Mouse (Mus musculus) left cerebral cortex, adult 9 months (tissue): ENCODE measurements at regions not wholly inside any gene's neighbourhood (a gene's known extent, or its start where the extent isn't known, plus 50 kb on each side); places are given as distances from the start of the nearest gene placed in this dataset.
"Not testable (repeated sequence)": the region's sequence is repeated elsewhere in the genome, so short reads cannot be mapped to it uniquely, and the experiment has no call there.

ENCODE experiments used
- DNase-seq, 2 experiments: peaks; one replicate each; pipeline ENCODE4 v3.0.0; 2022; ENCODE audit warnings: low spot score in 2 of 2

DNA sequence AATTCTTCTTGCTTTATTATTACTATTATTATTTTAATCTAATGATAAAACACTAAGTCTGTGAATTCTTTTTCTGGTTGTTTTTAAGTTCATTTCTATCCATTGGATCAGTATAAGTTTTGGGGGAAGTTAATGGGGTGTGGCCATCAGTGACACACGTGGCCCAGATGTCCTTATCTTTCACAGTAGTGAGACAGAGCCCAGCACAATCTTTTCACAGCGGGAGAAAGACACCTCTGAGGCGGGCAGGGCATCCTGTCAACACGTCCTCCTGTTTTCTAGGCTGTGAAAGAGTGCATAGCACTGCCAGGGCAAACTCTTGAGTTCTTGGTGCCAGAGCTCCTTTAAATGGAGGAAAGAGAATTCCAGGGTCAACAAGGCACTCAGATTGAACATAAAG is 162.1 kb downstream of the Ifng start:
- DNase-seq: no peak

GRCm38 (mm10) chr10:118603857-118604414 is 163.1 kb downstream of the Ifng start:
- DNase-seq: no peak

DNA sequence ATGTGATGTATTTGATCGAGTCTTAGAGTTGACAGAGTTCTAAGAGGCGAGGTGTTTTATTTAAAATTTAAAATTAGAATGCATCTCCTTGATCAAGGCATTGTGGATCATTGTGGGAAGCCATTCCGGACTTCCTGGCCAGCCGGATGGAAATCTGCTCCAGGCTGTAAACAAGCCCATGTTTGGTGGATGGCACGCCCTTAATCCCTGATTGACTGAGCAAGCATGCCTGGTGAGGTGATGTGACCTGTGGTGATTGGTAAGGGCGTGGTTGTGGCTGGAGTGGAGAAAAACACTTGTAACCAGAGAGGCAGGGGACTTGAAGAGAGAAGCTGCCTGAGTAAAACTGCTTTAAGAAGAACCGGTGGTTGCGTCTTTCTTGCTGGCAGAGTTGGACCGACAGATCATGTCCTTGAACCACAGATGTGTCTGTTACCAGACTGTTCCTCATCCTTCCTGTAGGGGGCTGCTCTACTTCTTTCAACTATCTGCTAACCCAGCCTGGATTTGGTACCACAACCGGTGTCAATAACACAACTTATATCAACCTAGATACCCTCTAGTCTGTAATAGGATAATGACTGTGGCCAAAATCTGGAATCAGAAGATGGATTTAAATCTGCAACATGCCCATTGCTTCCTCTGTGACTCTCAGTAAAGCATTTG is 164.4 kb downstream of the Ifng start:
- no peak for DNase-seq

DNA sequence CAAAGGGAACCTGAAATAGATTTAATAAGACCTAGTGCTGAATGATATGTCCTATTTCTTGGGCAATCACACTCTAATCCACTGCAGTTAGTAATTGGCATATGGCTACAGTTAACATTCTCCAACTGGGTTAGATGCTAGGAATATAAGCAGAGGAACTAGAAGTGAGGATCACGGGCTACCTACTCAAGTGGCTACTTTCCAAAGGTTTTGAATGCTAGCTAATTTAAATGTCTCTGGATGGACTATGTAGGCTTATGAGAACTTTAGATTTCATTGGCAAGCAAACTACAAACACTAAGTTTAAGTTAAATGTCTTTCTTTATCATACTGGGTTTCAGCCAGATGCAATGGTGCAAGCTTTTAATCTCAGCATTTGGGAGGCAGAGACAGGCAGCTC is 166.6 kb downstream of the Ifng start:
- no peak for DNase-seq

DNA sequence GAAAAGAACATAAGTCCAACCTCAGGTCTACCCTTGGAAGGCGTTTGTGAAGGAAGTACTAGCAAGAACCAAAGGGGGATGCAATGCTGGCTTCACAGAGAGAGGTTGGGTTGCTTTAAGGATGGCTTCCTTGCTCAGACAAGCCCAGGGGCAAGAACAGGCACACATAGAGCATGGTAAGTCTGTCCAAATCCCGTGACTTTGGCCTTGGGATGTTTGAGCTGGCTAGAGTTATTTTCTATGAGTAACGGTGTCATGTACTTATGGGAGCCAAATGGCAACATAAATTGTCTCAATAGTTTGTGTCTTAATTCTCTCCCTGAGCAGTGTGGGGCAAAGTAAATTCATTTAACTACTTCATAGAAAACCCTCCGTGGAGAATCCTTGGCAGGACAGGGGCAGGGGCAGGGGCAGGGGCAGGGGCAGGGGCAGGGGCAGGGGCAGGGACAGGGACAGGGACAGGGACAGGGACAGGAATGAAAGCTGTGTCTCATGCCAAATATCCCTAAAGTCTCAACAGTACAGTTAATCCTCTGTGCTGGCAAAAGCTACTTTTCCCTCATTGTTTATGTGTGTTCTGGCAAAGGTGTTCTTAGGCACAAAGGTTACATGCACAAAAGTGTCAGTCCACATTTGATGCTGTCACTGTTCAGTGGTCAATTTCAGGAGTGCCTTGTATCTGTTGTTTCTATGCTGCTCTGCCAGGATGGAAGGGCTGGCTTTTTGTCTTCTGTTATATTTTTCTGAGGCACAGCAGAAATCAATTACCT is 167.7 kb downstream of the Ifng start:
- DNase-seq: no peak

GRCm38 (mm10) chr10:118609157-118609556 is 168.3 kb downstream of the Ifng start:
- no peak for DNase-seq

DNA sequence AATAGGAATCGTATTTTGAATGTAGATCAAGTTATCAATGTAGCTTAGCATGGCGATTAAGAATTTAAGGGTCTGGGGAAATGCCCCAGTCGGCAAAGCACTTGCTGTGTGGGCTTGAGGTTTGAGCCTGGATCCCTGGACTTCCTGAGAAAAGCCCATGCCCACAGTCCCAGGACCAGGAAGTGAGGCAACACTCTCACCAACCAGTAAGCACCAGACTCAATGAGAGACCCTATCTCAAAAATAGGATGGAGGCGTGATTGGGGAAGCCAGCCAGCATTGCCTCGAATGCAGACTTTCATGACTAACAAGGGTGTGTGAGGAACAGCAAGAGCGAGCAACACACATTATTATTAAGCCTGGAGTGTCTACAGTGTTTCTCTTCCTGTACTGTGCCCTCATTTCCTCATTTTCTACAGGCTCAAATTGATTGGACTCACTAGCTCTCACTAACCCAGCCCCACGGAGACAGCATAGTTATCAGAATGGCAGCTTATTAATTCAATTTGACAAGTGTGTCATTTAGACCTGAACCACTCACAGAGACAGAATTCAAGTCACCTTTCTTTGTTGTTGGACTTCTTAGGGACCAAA is 170.1 kb downstream of the Ifng start:
- DNase-seq: no peak

DNA sequence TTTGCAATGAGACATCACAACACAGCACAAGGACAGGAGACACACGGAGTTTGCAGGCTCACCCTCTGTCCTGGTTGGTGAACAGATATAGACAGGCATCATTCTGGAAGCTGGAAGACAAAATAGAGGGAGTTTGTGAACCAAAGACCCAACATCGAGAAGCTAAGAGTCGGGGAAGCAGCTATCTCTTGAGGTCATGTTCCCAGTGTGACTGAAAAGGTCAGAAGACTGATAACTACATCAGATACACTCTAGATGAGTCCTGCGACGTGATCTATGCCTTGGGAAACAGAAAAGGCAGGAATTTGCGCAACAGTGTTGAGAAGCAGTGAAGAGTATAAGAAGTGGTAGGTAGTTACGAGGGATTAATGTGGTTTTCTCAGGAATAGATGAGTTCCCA is 171.2 kb downstream of the Ifng start:
- DNase-seq: no peak

DNA sequence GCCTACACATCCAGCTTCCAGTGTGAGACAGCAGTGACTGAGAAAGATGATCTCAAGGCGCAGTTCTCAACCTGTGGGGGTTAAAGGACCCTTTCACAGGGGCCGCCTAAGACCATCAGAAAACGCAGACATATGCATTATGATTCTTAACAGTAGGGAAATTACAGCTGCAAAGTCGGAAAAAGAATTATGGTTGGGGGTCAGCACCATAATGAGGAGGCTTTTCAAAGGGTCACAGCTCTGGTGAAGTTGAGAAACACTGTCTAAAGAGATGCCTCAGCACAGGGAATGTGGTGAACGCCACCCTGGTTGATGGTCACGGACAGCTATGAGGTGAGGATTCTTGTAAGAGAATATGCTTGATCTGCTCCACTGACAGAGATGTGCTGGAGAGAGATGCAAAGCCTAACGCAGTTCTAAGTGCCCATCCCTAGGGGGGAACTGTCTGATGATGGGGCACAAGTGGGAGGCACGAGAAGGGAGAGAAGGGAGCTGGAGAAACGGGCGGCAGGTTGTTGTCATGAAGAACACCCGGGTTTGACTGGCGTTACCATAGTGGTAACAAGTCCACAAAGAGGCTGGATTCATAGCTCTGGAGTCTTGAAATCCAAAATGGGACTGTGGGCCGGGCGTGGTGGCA is 172.3 kb downstream of the Ifng start:
- no peak for DNase-seq

DNA sequence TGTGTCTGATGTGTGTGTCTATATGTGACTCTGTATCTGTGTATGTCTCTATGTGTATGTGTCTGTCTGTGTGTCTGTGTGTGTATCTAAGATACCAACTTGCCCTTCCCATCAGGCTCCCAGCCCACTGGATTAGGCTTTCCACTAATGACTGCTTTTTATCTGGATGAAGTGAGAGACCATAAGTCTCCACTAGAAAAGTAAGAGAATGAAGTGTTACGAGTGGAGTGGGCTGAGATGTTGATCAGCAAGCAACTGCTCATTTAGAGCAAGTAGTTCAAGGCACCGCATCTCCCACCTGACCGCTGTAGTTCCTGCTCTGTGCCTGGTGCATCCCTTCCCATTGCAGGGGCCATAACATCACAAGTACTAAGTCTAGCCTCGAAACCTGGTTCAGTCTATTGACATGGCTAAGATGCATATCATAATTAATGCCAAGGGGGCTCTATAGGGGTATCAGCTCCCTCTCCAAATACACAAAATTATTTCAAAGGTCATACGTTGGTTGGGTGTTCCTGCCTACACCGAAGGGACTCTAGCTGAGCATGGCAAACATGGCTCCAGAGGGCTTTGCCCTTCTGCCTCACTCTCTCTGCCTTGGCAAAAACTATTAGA is 173.5 kb downstream of the Ifng start:
- DNase-seq: no peak

DNA sequence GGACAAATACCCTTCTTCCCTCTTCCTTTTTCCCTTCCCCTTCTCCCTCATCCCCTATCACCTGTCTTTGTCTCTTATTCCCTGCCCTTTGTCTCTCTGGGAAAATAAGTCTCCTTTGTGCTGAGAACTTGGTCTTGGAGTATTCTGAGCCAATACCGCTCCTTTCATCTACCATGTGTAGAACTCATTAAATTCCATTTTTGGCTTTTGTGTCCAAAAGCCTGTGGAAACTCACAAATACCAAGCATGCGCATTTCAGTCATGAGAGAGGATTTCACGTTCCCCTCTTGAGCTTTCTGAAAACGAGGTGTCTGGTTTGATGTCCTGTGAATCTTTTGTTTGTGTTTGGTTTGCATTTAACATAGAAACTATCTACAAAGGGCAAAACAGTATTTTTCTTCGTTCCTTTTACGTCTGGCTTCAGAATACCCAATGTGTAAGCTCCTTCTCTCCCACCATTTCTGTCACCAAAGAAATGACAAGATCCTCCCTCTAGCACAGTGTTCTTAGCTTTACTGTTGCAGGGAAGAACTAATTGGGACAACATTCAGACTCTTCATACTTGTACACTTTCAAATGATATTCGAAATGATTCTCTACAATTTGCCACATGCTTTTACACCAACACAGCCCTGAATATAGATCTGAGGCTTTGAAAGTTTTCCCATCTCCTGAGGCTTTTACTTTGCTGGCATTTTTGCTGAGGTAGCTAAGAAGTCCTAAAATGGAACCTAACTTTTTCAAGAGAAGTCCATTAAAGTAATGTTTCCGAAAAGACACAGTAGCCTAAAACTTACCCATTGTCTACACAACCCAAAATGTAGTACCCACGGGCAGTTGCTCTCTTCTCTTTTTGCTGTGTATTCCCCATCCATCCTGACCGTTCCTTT is 174.5 kb downstream of the Ifng start:
- no peak for DNase-seq

DNA sequence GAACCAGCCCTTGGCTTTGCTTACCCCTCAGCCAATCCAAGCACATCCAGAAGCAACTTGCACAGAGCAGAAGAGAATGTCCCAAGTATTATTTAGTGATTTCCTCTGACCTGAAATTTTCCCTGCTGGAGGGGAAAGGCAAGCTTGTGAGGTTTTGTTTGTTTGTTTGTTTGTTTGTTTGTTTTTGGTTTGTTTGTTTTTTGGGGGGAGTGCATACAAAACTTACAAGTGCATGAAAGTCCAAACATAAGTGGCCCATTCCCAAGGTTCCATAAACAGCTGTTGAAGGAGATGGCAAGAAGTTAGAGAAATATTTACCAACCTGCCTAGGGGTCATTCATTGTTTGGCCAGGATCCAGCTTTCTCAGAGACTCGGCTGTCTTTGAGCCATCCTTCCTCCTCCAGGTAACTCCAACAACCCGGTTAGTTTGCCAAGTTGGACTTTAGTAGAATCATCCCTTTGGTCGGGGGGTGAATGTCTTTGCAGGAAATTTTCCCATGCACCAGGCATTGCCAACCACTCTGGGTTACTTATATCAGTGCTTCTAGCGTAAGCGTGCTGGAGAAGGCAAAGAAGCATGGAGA is 175.3 kb downstream of the Ifng start:
- no peak for DNase-seq

- DNase-seq: peak in 1 of 2 experiments; percentile 44
Observed at GRCm38 (mm10) chr10:118617291-118618044, 176.6 kb downstream of the Ifng start.

DNA sequence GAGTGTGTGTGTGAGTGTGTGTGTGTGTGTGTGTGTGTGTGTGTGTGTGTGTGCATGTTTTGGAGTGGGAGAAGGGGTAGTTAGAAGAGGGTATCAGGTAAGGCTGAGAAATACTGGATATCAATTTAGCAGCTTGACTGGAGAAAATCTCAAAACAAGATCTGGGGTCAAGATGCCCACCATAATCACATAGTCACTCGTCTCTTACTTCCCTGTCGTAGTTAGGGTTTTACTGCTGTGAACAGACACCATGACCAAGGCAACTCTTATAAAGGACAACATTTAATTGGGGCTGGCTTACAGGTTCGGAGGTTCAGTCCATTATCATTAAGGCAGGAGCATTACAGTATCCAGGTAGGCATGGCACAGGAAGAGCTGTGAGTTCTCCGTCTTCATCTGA is 177.4 kb downstream of the Ifng start:
- not testable (repeated sequence) for DNase-seq

- DNase-seq: no peak
Observed at GRCm38 (mm10) chr10:118618766-118619600, 178.1 kb downstream of the Ifng start.

DNA sequence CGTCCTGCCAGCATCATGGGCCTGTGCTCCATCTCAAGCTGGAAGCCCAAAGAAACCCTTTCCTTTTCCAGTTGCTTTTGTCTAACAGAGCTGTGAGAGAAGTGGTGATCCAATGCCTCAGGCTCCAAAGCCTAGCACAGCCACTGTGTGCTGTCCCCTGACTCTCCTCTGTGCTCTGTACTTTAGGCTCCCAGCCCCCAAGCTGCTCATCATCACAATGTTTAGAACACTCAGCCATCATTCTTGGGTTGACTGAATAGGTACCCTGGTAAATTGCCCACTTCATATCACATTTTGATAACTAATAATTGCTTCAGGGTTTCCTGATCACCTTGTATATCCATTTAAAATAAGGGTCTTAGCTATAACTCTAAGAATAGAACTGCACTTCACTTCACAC is 178.8 kb downstream of the Ifng start:
- no peak for DNase-seq

- DNase-seq: no peak
Observed at GRCm38 (mm10) chr10:118620611-118621010, 179.8 kb downstream of the Ifng start.

DNA sequence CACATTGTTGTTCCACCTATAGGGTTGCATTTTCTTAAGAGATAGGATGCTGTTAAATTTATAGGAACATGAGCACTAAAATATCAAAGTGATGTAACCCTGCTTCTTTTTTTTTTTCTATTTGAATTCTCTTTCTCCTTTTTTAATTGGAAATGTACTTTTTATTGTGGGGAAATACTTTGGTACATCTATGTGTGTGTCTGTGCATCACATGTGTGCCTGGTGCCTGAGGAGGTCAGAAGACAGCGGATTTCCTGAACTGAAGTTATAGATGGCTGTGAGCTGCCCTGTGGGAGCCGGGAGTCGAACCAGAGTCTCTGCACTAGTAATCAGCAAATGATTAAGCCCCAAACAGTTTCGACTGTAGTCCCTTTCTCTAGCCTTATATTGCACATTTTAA is 180.7 kb downstream of the Ifng start:
- no peak for DNase-seq

DNA sequence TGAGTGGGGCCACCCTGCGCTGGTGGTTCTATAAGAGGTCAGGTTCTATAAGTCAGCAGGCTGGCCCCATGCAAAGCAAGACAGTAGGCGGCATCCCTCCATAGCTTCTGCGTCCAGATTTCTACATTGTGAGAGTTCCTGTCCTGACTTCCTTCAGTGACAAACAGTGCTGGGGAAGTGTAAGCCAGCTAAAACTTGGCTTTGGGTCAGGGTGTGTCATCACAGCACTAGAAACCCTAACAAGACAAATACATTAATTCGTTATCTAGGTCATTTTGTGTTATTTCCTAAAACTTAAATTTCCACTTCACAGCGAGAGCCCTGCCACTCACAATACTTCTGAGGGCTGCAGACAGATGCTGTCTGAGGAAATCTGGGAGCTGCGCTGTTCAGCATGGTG is 181.3 kb downstream of the Ifng start:
- DNase-seq: no peak
